Mouse (Mus musculus) lung, embryonic 14.5 days (tissue): Measurements from ENCODE around the gene Cnn1. TPM values are rescaled to one million over a fixed set of nuclear protein-coding genes. Genes with fewer than 3 reads are reported as not detected.

ENCODE experiments used
- ATAC-seq: fragments of 200-750 bp; cut with Nextera tagmentation; 2 replicates; pipeline ENCODE4 v1.8.0; 2017; ENCODE audit warnings: mild to moderate bottlenecking, moderate TSS enrichment, moderate library complexity; ENCODE audit not compliant: insufficient read depth
- DNase-seq: peaks from one replicate; pipeline ENCODE4 v3.0.0-alpha.2; 2015
- H3K27ac ChIP-seq: fragments of 300-500 bp; sonication (generic); 2 replicates; pipeline ENCODE4 v1.5.1; 2014; ENCODE audit warnings: low read depth, mild to moderate bottlenecking, moderate library complexity
- H3K27me3 ChIP-seq: fragments of 300-500 bp; sonication (generic); 2 replicates; pipeline ENCODE4 v1.6.1; 2014; ENCODE audit warnings: low read length, control low read depth; ENCODE audit not compliant: insufficient read depth
- H3K36me3 ChIP-seq: fragments of 300-500 bp; sonication (generic); 2 replicates; pipeline ENCODE4 v1.6.1; 2014; ENCODE audit warnings: control low read depth; ENCODE audit not compliant: insufficient read depth
- H3K4me1 ChIP-seq: fragments of 300-500 bp; sonication (generic); 2 replicates; pipeline ENCODE4 v1.6.1; 2014; ENCODE audit warnings: antibody characterized with exemption, control low read depth; ENCODE audit not compliant: insufficient read depth
- H3K4me2 ChIP-seq: fragments of 300-500 bp; sonication (generic); 2 replicates; pipeline ENCODE4 v1.6.1; 2014; ENCODE audit warnings: mild to moderate bottlenecking
- H3K4me3 ChIP-seq: fragments of 300-500 bp; sonication (generic); 2 replicates; pipeline ENCODE4 v1.5.1; 2014; ENCODE audit warnings: low read depth, low read length
- H3K9ac ChIP-seq: fragments of 300-500 bp; sonication (generic); 2 replicates; pipeline ENCODE4 v1.6.1; 2014
- H3K9me3 ChIP-seq: fragments of 300-500 bp; sonication (generic); 2 replicates; pipeline ENCODE4 v1.6.1; 2016; ENCODE audit warnings: low read depth, low read length, control low read depth
- CTCF ChIP-seq: IDR thresholded peaks from 2 replicates; pipeline ENCODE4 v1.5.1; 2016; ENCODE audit warnings: antibody characterized with exemption, low read depth
- WGBS: fragments of 180-500 bp; shearing (Covaris S2); extraction: QIAGEN DNeasy Blood & Tissue Kit; methylation state at CpG from one replicate; pipeline ENCODE4 v1.1.7; 2014; 5-methylcytosine and 5-hydroxymethylcytosine counted together
- polyA plus RNA-seq: library from polyadenylated mRNA; unstranded; fragments of >200 nt; fragmentation: Nextera tagmentation; extraction: Ambion mirVana; gene quantifications from 2 replicates; pipeline ENCODE4 v1.2.1, GENCODE M21; 2014

Cnn1 gene
- polyA plus RNA-seq, 1 experiment from 2014 or later, result 71.2 TPM

- WGBS, result 76% methylated on average over 6 of the region's 6 CpGs
- Histone ChIP-seq H3K4me2 (no peak overlapping the region), H3K4me3 (no peak overlapping the region), H3K27ac (no peak overlapping the region), H3K4me1 (no peaks in the 10 kb centered on the region), H3K36me3 (no peaks in the 10 kb centered on the region), H3K9me3 (no peaks in the 10 kb centered on the region), H3K9ac (no peak overlapping the region), H3K27me3 (no peaks in the 10 kb centered on the region)
- DNase-seq (no peak), ATAC-seq (no peak)
- TF ChIP-seq CTCF, result no peak
These were observed 6.3 kb upstream of the Cnn1 start for GRCm38 (mm10) chr9:22092746-22093145.

DNA sequence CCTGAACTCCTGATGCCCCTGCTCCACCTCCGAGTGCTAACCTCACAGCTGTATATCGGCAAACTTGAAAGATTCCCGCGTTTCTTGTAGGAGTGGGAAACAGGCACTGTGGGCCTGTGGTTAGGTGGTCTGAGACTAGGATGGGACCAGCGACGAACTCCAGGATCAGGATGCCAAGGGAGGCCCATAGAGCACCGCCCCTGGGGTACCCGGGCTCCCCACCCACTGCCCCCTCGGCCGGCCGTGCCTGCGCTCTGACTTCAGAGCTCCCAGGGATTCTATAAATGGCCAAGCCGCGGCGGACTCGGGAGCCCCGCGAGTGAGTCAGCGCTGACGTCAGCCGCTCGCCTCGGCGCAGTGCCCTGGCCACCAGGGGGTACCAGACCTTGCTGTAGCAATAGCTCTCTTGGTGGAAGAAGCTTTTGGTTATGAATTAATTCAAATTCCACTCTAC lies 3.1 kb upstream of the Cnn1 start:
- WGBS, result 2% methylated on average over 24 of the region's 24 CpGs
- peak; percentile 68 for ATAC-seq
- H3K27ac ChIP-seq, result no peak overlapping the region; the same call in 1 of the 2 replicates

DNA sequence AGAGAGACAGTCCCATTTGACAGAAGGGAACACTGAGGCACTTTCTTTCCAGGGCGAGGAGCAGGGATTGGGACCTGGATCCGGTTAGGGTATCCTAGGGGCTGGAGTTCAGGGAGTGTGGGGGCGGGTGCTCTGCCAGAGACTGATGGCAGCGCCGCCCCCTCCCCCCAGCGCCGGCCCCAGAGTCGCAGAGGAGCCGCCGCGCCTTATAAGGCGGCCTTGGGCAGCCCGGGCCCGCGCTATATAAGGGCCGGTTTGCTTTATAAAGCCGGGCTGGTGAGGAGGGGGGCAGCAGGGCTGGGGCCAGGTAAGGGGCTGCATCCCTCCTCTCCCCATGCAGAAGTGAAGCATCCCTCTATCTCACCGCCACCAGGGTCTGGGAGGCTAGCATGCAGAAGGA lies 906 bp downstream of the Cnn1 start:
- DNase-seq, result peak; percentile 53
- Histone ChIP-seq H3K4me3 (peak overlapping the region; percentile 23), H3K27ac (peak overlapping the region; percentile 28; the same call in 1 of the 2 replicates), H3K4me1 (no peaks in the 10 kb centered on the region), H3K36me3 (no peaks in the 10 kb centered on the region), H3K4me2 (peak overlapping the region; percentile 45), H3K27me3 (peaks cover 17% of the 10 kb centered on the region), H3K9ac (peak overlapping the region; percentile 30), H3K9me3 (no peaks in the 10 kb centered on the region)
- WGBS, result 2% methylated on average over 18 of the region's 18 CpGs
- no peak for TF ChIP-seq CTCF
- ATAC-seq, result peak; percentile 64

More for the DNA sequence above, 3.1 kb upstream of the Cnn1 start:
- Histone ChIP-seq H3K4me3 (peak overlapping the region; percentile 38), H3K9ac (peak overlapping the region; percentile 58), H3K9me3 (no peaks in the 10 kb centered on the region), H3K4me2 (peak overlapping the region; percentile 76), H3K4me1 (no peaks in the 10 kb centered on the region), H3K36me3 (no peaks in the 10 kb centered on the region), H3K27me3 (peaks cover 17% of the 10 kb centered on the region)
- peak; percentile 80 for TF ChIP-seq CTCF
- peak; percentile 93 for DNase-seq

- no peak overlapping the region for H3K4me2 ChIP-seq
- H3K4me1 ChIP-seq, result no peaks in the 10 kb centered on the region
- 89% methylated on average over 9 of the region's 9 CpGs for WGBS
- no peak overlapping the region for H3K9ac ChIP-seq
- no peak overlapping the region for H3K27ac ChIP-seq
- no peaks in the 10 kb centered on the region for H3K27me3 ChIP-seq
- peaks cover 34% of the 10 kb centered on the region for H3K36me3 ChIP-seq
- H3K4me3 ChIP-seq, result no peak overlapping the region
- no peak for TF ChIP-seq CTCF
- no peaks in the 10 kb centered on the region for H3K9me3 ChIP-seq
- no peak for ATAC-seq
- no peak for DNase-seq
These were observed 9.2 kb downstream of the Cnn1 start for GRCm38 (mm10) chr9:22108194-22108593.

GRCm38 (mm10) chr9:22115635-22116034 lies 16.6 kb downstream of the Cnn1 start:
- peaks cover 7% of the 10 kb centered on the region for H3K4me1 ChIP-seq
- DNase-seq, result no peak
- H3K4me3 ChIP-seq, result peak overlapping the region; percentile 86
- no peak overlapping the region for H3K27ac ChIP-seq
- H3K27me3 ChIP-seq, result no peaks in the 10 kb centered on the region
- no peak for ATAC-seq
- H3K4me2 ChIP-seq, result peak overlapping the region; percentile 66
- peak overlapping the region; percentile 75 for H3K9ac ChIP-seq
- TF ChIP-seq CTCF, result no peak
- peaks cover 33% of the 10 kb centered on the region for H3K36me3 ChIP-seq
- 84% methylated on average over 4 of the region's 4 CpGs for WGBS
- H3K9me3 ChIP-seq, result no peaks in the 10 kb centered on the region

GRCm38 (mm10) chr9:22116086-22116485 lies 17.1 kb downstream of the Cnn1 start:
- Histone ChIP-seq H3K27ac (no peak overlapping the region), H3K9me3 (no peaks in the 10 kb centered on the region), H3K4me2 (peak overlapping the region; percentile 66), H3K9ac (peak overlapping the region; percentile 75), H3K4me3 (peak overlapping the region; percentile 86), H3K27me3 (no peaks in the 10 kb centered on the region), H3K4me1 (peaks cover 7% of the 10 kb centered on the region), H3K36me3 (peaks cover 30% of the 10 kb centered on the region)
- ATAC-seq, result no peak
- DNase-seq, result peak; percentile 21
- 22% methylated on average over 15 of the region's 15 CpGs for WGBS
- no peak for TF ChIP-seq CTCF

GRCm38 (mm10) chr9:22116740-22117426 lies 17.9 kb downstream of the Cnn1 start, which contains the start of gene Elof1:
Gene Elof1 (minus strand): TSS chr9:22117172.
- no peak for TF ChIP-seq CTCF
- H3K27me3 ChIP-seq, result no peaks in the 10 kb centered on the region
- H3K27ac ChIP-seq, result peak within 1 kb of the TSS; percentile 64; the same call in 1 of the 2 replicates
- H3K9me3 ChIP-seq, result no peaks in the 10 kb centered on the region
- ATAC-seq, result peak; percentile 96
- peaks cover 22% of the 10 kb centered on the region for H3K36me3 ChIP-seq
- peak within 1 kb of the TSS; percentile 75 for H3K9ac ChIP-seq
- H3K4me2 ChIP-seq, result peak within 1 kb of the TSS; percentile 66
- DNase-seq, result peak; percentile 99
- H3K4me3 ChIP-seq, result peak within 1 kb of the TSS; percentile 86
- under 1% methylated on average over 52 of the region's 52 CpGs for WGBS
- peaks cover 7% of the 10 kb centered on the region for H3K4me1 ChIP-seq
